Mouse (Mus musculus) heart, adult 2 months (tissue): ENCODE results near the gene P2ry2.
A peak's percentile ranks its signal among the peaks of the same experiment; 100 is the strongest.

Experiments
- CTCF ChIP-seq: fragments of 200-600 bp; IDR thresholded peaks from 2 replicates; pipeline ENCODE4 v1.8.1; 2022; ENCODE audit warnings: antibody characterized with exemption, mild to moderate bottlenecking, moderate library complexity
- EP300 ChIP-seq: fragments of 200-500 bp; IDR thresholded peaks from 2 replicates; pipeline ENCODE4 v1.6.1; 2011; ENCODE audit warnings: low read depth, low read length, control low read depth; ENCODE audit not compliant: insufficient read depth
- POLR2A ChIP-seq: fragments of 200-500 bp; IDR thresholded peaks from 2 replicates; pipeline ENCODE4 v1.6.1; 2011; ENCODE audit warnings: mild to moderate bottlenecking, low read depth, low read length, control low read depth; ENCODE audit not compliant: insufficient read depth

- peak; percentile 4; the same call in 1 of the 2 replicates for TF ChIP-seq CTCF
- 0 out of 2 replicates have a peak, but pooled peaks have one; percentile 19 for TF ChIP-seq EP300
- TF ChIP-seq POLR2A: peak; percentile 78
Measured at GRCm38 (mm10) chr7:101011681-101012367, 842 bp downstream of the P2ry2 start.
